Mouse (Mus musculus) telencephalon, adult 2 months (tissue): Measurements from ENCODE around the gene Fgl2.
"Not testable (repeated sequence)": the region's sequence is repeated elsewhere in the genome, so short reads cannot be mapped to it uniquely, and the experiment has no call there.

Source experiments
- DNase-seq: peaks from one replicate; pipeline ENCODE4 v3.0.0-alpha.2; 2011; ENCODE audit warnings: low read depth, low spot score

Gene Fgl2

DNA sequence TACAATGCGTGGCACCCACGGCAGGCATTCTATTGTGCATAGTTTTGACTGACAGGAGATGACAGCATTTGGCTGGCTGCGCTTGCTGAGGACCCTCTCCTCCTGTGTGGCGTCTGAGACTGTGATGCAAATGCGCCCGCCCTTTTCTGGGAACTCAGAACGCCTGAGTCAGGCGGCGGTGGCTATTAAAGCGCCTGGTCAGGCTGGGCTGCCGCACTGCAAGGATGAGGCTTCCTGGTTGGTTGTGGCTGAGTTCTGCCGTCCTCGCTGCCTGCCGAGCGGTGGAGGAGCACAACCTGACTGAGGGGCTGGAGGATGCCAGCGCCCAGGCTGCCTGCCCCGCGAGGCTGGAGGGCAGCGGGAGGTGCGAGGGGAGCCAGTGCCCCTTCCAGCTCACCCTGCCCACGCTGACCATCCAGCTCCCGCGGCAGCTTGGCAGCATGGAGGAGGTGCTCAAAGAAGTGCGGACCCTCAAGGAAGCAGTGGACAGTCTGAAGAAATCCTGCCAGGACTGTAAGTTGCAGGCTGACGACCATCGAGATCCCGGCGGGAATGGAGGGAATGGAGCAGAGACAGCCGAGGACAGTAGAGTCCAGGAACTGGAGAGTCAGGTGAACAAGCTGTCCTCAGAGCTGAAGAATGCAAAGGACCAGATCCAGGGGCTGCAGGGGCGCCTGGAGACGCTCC lies at the start of gene Fgl2:
Gene Fgl2, plus strand, starts transcription at position 150 of the 687 bp plus-strand sequence.
- DNase-seq = peak; percentile 8

- no peak for DNase-seq
Measured at GRCm38 (mm10) chr5:21326494-21326893, 45.9 kb upstream of the Fgl2 start.

- DNase-seq = no peak
Measured at GRCm38 (mm10) chr5:21328560-21328959, 43.9 kb upstream of the Fgl2 start.

GRCm38 (mm10) chr5:21329672-21330665 lies 42.5 kb upstream of the Fgl2 start:
- DNase-seq = no peak

- no peak for DNase-seq
Measured at GRCm38 (mm10) chr5:21331656-21332055, 40.8 kb upstream of the Fgl2 start.

GRCm38 (mm10) chr5:21332119-21332518 lies 40.3 kb upstream of the Fgl2 start:
- no peak for DNase-seq

- not testable (repeated sequence) for DNase-seq
Measured at GRCm38 (mm10) chr5:21342265-21342664, 30.2 kb upstream of the Fgl2 start.

- no peak for DNase-seq
Measured at GRCm38 (mm10) chr5:21348366-21348765, 24.1 kb upstream of the Fgl2 start.

DNA sequence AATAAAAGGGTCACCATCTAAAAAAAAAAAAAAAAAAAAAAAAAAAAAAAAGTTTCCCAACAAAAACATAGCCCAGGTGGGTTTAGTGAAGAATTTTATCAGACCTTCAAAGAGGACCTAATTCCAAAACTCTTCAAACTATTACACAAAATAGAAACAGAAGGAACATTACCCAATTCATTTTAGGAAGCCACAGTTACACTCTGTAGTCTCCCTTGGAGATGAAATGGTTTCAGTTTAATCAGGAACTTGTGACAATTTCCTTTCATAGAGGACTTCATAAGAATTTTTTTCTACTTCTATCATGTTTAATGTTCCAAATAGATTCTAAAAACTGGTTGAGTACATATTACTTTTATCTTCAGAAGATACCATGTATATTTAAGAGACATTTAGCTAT lies 20.8 kb upstream of the Fgl2 start:
- DNase-seq = no peak

DNA sequence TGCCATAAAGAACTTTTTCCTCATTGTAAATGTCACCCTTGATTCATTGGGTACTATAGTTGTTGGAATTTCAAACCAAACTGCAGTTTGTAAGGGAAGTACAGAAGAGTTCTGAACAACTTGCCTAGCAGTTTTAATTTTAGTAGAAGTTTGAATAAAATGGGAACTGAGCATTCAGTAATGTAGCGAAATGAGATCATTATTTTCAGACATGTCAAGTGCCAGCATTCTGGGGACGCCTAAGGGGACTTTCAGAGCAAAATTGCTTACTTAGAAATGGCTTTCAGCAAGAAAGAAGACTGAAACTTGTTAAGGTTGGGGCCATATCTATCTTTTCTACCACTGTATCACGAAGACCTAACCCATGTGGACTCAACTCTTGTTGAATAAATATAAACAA lies 13.8 kb upstream of the Fgl2 start:
- no peak for DNase-seq

- DNase-seq = no peak
Measured at GRCm38 (mm10) chr5:21363343-21363742, 9.1 kb upstream of the Fgl2 start.

DNA sequence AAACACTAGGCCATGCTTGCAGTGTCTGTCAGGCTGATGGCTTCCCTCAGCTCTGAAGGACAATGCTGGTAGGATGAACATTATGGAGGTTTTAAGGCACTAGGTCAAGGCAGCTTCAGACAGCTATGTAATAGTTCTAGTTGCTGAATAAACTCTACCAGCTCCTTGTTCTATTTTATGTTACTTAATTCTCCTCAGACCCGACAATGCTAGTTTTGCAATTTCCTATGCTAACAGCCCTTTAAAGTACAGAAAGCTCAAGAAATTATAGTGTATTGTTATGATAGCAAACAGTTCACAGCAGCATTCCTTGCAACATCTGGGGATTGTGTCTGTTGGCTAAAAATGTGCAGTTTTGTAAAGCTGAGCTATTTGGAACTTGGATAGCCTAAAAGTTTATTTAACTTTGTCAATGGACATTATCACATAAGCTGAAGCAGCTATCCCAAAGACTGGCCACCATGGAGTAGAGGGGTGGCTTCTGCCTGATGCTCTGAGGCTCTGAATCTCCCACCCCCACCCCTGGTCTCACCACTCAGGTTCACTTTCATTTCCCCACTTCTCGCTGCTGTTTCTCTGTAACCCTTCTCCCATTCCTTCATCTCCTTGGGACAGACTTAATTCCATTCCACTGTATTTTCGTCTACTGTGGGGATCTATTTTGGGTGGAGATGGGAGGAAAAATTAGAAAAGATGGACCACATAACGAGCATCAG lies 5.9 kb upstream of the Fgl2 start:
- DNase-seq = no peak

DNA sequence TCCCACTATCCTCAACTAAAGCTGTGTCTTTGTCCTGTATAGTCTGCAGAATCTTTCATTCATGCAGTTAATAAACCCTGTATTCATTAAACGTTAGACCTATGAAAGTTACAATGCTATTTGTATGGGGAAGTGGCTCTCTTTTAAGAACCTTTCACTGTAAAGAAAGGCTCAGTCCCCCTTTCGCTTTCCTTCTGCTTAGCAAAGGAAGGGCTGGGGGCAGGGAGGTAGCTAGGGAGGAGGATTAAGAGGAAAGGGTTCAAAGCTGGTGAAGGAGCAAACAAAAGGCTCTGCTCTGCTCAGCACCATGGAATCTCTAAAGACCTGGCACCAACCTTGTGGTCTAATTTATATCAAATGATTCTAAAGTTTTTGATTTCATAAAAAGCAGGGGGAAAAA lies 4.9 kb upstream of the Fgl2 start:
- DNase-seq = no peak

DNA sequence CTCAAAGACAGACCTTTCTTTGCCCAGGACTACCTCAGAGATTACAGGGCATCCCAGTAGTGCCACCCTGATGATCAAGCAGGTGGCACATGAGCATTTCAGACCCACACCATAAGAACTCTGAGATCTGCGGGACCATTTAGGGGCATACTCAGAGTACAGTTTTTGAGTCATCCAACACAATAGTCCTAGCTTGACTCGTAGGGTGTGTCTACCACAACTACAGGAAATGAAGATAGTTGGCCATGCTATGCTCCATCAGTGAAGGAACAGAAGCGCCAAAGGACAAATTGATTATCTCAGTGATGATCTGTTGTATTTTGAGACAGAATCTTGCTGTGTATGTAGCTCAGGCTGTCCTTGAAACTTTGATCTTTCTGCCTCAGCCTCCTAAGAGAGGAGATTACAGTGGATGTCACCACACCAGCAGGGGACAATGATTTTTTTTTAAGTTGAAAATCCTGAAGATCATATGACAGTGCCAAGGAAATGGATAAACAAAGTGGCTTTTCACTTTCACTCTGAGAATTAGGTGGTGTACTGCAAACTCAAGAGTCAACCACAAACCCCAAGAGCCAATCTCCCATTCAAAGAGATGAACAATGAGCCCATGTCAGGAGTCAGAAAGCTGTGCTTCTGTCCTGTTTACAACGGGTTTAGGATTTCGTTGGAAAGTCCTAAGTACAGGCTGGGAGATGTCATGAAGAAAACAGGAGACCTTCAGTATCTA lies 2.1 kb upstream of the Fgl2 start:
- no peak for DNase-seq

GRCm38 (mm10) chr5:21371920-21372319 lies 522 bp upstream of the Fgl2 start:
- no peak for DNase-seq

- DNase-seq = no peak
Measured at GRCm38 (mm10) chr5:21373180-21373518, 707 bp downstream of the Fgl2 start.

- no peak for DNase-seq
Measured at GRCm38 (mm10) chr5:21376935-21377334, 4.5 kb downstream of the Fgl2 start.

GRCm38 (mm10) chr5:21378397-21378796 lies 6.0 kb downstream of the Fgl2 start:
- no peak for DNase-seq

DNA sequence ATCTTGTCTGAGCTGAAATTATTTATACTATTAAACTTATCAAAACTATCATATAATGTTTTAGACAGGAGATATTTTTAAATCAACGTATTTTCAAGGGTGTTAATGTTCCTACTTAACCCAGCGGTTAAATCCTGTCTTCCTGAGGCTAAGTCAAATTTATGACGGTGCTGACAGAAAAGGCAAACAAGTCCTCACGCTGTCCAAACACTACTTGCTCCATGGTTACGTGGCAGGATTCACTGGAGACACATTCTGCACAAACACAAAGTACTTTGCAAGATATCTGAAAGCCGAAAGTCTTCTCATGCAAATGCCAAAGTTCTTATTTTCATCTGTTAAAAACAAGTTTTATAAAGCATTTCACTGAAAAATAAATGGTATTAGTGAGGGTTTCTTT lies 9.5 kb downstream of the Fgl2 start:
- DNase-seq = no peak

DNA sequence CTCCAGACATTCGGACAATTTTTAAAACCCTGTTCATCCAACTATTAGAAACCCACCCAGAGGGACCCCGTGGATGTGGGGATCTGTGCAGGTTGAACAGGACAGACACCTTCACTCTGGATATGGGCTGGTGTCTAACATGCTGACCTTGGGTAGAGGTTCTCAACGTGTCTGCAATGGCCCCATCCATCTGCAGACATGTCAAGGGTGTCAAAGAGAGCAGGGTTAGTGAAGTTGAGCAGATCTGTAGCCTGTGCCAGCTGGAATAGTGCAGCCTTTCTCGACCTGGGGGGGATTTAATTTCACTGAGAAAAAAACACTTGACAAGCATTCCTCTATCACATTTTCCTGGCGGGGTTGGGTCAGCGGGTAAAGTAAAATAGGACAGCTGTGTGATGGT lies 10.2 kb downstream of the Fgl2 start:
- DNase-seq = no peak

DNA sequence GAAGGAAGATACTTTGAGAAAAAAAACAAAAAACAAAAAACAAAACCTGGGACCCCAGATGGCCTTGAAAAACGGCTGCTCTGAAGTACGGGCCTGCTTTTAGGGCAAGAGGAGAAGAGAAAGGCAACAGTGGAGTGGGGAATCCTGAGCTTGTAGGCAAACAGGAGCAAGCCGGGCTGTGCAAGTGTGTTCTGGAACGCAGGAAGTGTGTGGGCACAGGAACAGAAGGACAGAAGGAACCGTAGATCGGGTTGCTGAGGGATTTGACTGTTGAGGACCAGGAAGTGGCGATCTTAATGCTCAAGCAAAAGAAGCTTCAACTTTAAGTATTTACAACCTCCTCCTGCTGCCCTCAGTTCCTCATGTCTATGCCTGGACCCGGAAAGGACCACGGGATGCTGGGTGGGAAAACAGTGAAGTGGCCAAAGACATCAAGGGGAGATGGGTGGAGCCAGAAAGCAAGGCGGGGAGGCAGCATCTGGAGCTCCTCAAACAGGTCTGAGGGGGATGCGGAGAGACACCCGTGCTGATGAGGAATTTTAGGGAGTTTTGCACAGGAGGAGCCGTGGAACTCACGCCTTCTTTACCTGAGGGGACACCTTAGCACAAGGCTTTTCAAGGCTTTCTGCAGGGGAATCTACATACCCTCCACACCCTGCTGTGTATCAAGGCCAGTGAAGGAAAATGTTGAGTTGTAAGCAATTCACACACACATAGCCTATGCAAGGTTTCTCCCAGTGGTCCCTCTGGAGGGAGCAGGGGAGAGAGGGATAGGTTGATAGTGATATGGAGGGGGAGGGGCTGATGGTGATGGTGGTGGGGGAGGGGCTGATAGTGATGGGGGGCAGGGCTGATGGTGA lies 11.2 kb downstream of the Fgl2 start:
- peak; percentile 8 for DNase-seq
